Mouse (Mus musculus) embryonic facial prominence, embryonic 11.5 days (tissue): Measurements from ENCODE around the gene Cdk2ap2. TPM values are rescaled to one million over a fixed set of nuclear protein-coding genes. Genes with fewer than 3 reads are reported as not detected.

Experiments used
- ATAC-seq: fragments of 200-750 bp; cut with Nextera tagmentation; replicated peaks from 2 replicates; pipeline ENCODE4 v1.8.0; 2017; ENCODE audit warnings: low read depth; ENCODE audit not compliant: insufficient number of reproducible peaks, low FRiP score, low TSS enrichment
- DNase-seq: peaks from one replicate; pipeline ENCODE4 v3.0.0-alpha.2; 2015; ENCODE audit warnings: low spot score
- H3K27ac ChIP-seq: fragments of 300-500 bp; sonication (generic); replicated peaks from 2 replicates; pipeline ENCODE4 v1.5.1; 2014; ENCODE audit warnings: mild to moderate bottlenecking, low read depth, low read length, control low read depth
- H3K27me3 ChIP-seq: fragments of 300-500 bp; sonication (generic); 2 replicates; pipeline ENCODE4 v1.6.1; 2014; ENCODE audit warnings: mild to moderate bottlenecking, low read length, moderate library complexity, mixed read lengths; ENCODE audit not compliant: control insufficient read depth, insufficient read depth
- H3K36me3 ChIP-seq: fragments of 300-500 bp; sonication (generic); replicated peaks from 2 replicates; pipeline ENCODE4 v1.6.1; 2014; ENCODE audit warnings: low read depth, mild to moderate bottlenecking, low read length, moderate library complexity, mixed read lengths; ENCODE audit not compliant: control insufficient read depth, insufficient read depth
- H3K4me1 ChIP-seq: fragments of 300-500 bp; sonication (generic); 2 replicates; pipeline ENCODE4 v1.6.1; 2014; ENCODE audit warnings: low read length, mixed read lengths; ENCODE audit not compliant: control insufficient read depth, insufficient read depth
- H3K4me2 ChIP-seq: fragments of 300-500 bp; sonication (generic); 2 replicates; pipeline ENCODE4 v1.6.1; 2014; ENCODE audit warnings: low read depth, mild to moderate bottlenecking, control low read depth, low read length, moderate library complexity
- H3K4me3 ChIP-seq: fragments of 300-500 bp; sonication (generic); 2 replicates; pipeline ENCODE4 v1.5.1; 2014; ENCODE audit warnings: low read depth, low read length, control low read depth
- H3K9ac ChIP-seq: fragments of 300-500 bp; sonication (generic); replicated peaks from 2 replicates; pipeline ENCODE4 v1.6.1; 2014; ENCODE audit warnings: mild to moderate bottlenecking, control low read depth, low read length
- H3K9me3 ChIP-seq: fragments of 300-500 bp; sonication (generic); replicated peaks from 2 replicates; pipeline ENCODE4 v1.6.1; 2016; ENCODE audit warnings: mild to moderate bottlenecking, low read length, inconsistent platforms, mixed read lengths; ENCODE audit not compliant: control insufficient read depth
- WGBS: fragments of 180-500 bp; shearing (Covaris S2); extraction: QIAGEN DNeasy Blood & Tissue Kit; methylation state at CpG from one replicate; pipeline ENCODE4 v1.1.7; 2014; 5-methylcytosine and 5-hydroxymethylcytosine counted together
- polyA plus RNA-seq: library from polyadenylated mRNA; unstranded; fragments of >200 nt; fragmentation: Nextera tagmentation; extraction: Ambion mirVana; gene quantifications from 2 replicates; pipeline ENCODE4 v1.2.1, GENCODE M21; 2014

Gene Cdk2ap2
- polyA plus RNA-seq, 1 experiment from 2014 or later, result 58.6 TPM

DNA sequence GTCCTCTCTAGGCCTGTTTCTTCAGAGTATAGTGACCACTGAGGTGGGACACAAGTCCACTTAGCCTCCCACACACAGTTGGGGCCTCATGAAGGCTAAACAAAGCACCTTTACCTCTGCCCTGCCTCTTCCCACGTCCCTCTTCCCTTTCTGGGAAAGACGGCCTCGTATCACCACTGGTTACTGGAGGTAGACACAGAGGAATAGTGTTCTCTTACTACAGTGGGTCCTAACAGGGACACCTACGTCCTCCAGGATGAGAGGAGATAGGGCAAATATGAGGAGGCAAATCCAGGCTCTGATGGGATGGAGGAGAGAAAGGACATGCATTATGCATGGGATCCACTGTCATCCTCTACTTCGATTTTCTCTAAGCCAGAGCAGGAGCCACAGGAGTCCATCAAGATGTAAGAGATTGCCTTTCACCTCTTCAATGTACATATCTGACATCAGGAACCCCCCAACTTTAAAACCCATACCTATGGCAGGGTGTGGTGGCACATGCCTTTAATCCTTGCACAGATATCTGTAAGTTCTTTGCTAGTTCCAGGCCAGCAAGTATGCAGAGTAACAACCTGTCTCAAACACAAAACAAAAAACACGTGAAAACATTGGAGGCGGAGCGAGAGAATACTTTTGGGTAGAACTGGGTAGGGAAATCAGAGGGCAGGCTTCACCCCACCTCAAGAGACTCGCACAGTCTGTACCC is 51.0 kb downstream of the Cdk2ap2 start:
- Histone ChIP-seq H3K36me3 (no peaks in the 10 kb centered on the region), H3K27ac (no peak overlapping the region), H3K9ac (peak overlapping the region; percentile 18; the same call in 1 of the 2 replicates), H3K4me1 (peaks cover 4% of the 10 kb centered on the region), H3K9me3 (no peaks in the 10 kb centered on the region), H3K4me2 (0 out of 2 replicates have a peak overlapping the region, but pooled peaks have one; percentile 13), H3K27me3 (no peaks in the 10 kb centered on the region), H3K4me3 (peak overlapping the region; percentile 73)
- no peak for ATAC-seq
- DNase-seq, result no peak
- WGBS, result 40% methylated on average over 9 of the region's 9 CpGs

DNA sequence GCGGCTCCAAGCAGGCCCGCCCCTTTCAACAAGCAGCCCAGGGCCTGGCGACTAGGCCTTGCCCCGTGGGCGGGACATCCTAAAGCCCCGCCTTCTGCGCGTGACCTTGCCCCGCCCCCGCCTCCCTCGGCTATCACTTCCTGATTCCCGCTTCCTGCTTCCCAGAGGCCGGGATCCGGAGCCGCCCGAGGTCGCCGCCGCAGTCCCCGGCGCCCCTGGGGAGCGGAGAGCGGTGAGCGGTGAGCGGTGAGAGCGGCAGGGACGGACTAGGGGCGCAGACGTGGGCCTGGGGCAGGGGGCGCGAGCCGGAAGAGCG is 51.5 kb downstream of the Cdk2ap2 start, which contains the start of gene Coro1b:
TSS of gene Coro1b (plus strand) at position 129 of the 316 bp plus-strand sequence.
- under 1% methylated on average over 33 of the region's 33 CpGs for WGBS
- peaks cover 4% of the 10 kb centered on the region for H3K4me1 ChIP-seq
- ATAC-seq, result peak; percentile 94
- no peak within 1 kb of the TSS; the same call in 1 of the 2 replicates for H3K27ac ChIP-seq
- H3K9ac ChIP-seq, result peak within 1 kb of the TSS; percentile 78
- peak within 1 kb of the TSS; percentile 84 for H3K4me2 ChIP-seq
- no peaks in the 10 kb centered on the region for H3K27me3 ChIP-seq
- DNase-seq, result peak; percentile 95
- no peaks in the 10 kb centered on the region for H3K36me3 ChIP-seq
- peak within 1 kb of the TSS; percentile 73 for H3K4me3 ChIP-seq
- H3K9me3 ChIP-seq, result no peaks in the 10 kb centered on the region

Other genes with a start within 250 kb of the Cdk2ap2 start
- gene Chka, start 245.4 kb upstream of the Cdk2ap2 start, polyA plus RNA-seq, result 38.1 and 46.2 TPM in 2 replicates
- 16.3 and 21.8 TPM in 2 replicates for gene Tcirg1, start 190.0 kb upstream of the Cdk2ap2 start, polyA plus RNA-seq
- 248 and 267 TPM in 2 replicates for gene Ndufs8, start 184.4 kb upstream of the Cdk2ap2 start, polyA plus RNA-seq
- 0.49 and 1.00 TPM in 2 replicates for gene Aldh3b1, start 167.4 kb upstream of the Cdk2ap2 start, polyA plus RNA-seq
- gene Unc93b1, start 162.0 kb upstream of the Cdk2ap2 start, polyA plus RNA-seq, result 6.0 and 6.3 TPM in 2 replicates
- not detected in 2 replicates for gene Aldh3b3, start 138.5 kb upstream of the Cdk2ap2 start, polyA plus RNA-seq
- 1.2 and 1.6 TPM in 2 replicates for gene Aldh3b2, start 124.9 kb upstream of the Cdk2ap2 start, polyA plus RNA-seq
- gene Acy3, start 110.6 kb upstream of the Cdk2ap2 start, polyA plus RNA-seq, result 2.3 and 3.5 TPM in 2 replicates
- gene Tbx10, start 104.4 kb upstream of the Cdk2ap2 start, polyA plus RNA-seq, result 0.26 TPM in 1 of 2 replicates, not detected in the other
- gene Nudt8, start 96.6 kb upstream of the Cdk2ap2 start, polyA plus RNA-seq, result 24.2 and 26.6 TPM in 2 replicates
- 1.3 and 1.4 TPM in 2 replicates for gene Gm49405, start 96.6 kb upstream of the Cdk2ap2 start, polyA plus RNA-seq
- gene Doc2g, start 93.9 kb upstream of the Cdk2ap2 start, polyA plus RNA-seq, result 2.2 TPM in 2 replicates
- 190 and 205 TPM in 2 replicates for gene Ndufv1, start 84.4 kb upstream of the Cdk2ap2 start, polyA plus RNA-seq
- 405 and 453 TPM in 2 replicates for gene Gstp1, start 59.2 kb upstream of the Cdk2ap2 start, polyA plus RNA-seq
- gene Gstp2, start 51.2 kb upstream of the Cdk2ap2 start, polyA plus RNA-seq, result 2.2 and 2.3 TPM in 2 replicates
- gene Gstp3, start 37.6 kb upstream of the Cdk2ap2 start, polyA plus RNA-seq, result not detected in 2 replicates
- gene Cabp2, start 15.6 kb upstream of the Cdk2ap2 start, polyA plus RNA-seq, result not detected in 2 replicates
- 6.3 and 7.3 TPM in 2 replicates for gene Pitpnm1, start 2.8 kb downstream of the Cdk2ap2 start, polyA plus RNA-seq
- 68.3 and 85.1 TPM in 2 replicates for gene Aip, start 28.7 kb downstream of the Cdk2ap2 start, polyA plus RNA-seq
- gene Gpr152, start 42.6 kb downstream of the Cdk2ap2 start, polyA plus RNA-seq, result not detected in 2 replicates
- not detected in 2 replicates for gene Cabp4, start 46.9 kb downstream of the Cdk2ap2 start, polyA plus RNA-seq
- gene Coro1b, start 51.4 kb downstream of the Cdk2ap2 start, polyA plus RNA-seq, result 108 and 122 TPM in 2 replicates
- gene Ptprcap, start 56.4 kb downstream of the Cdk2ap2 start, polyA plus RNA-seq, result 0.64 and 1.3 TPM in 2 replicates
- gene Rps6kb2, start 66.2 kb downstream of the Cdk2ap2 start, polyA plus RNA-seq, result 42.0 and 42.3 TPM in 2 replicates
- 2.0 TPM in 2 replicates for gene Carns1, start 78.3 kb downstream of the Cdk2ap2 start, polyA plus RNA-seq
- 0.96 and 1.4 TPM in 2 replicates for gene Tbc1d10c, start 94.1 kb downstream of the Cdk2ap2 start, polyA plus RNA-seq
- gene Ppp1ca, start 94.9 kb downstream of the Cdk2ap2 start, polyA plus RNA-seq, result 955 and 1,002 TPM in 2 replicates
- gene Rad9a, start 104.5 kb downstream of the Cdk2ap2 start, polyA plus RNA-seq, result 46.8 and 49.5 TPM in 2 replicates
- gene Clcf1, start 117.1 kb downstream of the Cdk2ap2 start, polyA plus RNA-seq, result 4.6 and 5.0 TPM in 2 replicates
- not detected in 2 replicates for gene AC109138.7, start 117.2 kb downstream of the Cdk2ap2 start, polyA plus RNA-seq
- 12.7 and 13.0 TPM in 2 replicates for gene Pold4, start 134.7 kb downstream of the Cdk2ap2 start, polyA plus RNA-seq
- 2.7 and 4.8 TPM in 2 replicates for gene Ssh3, start 172.0 kb downstream of the Cdk2ap2 start, polyA plus RNA-seq
- gene Ankrd13d, start 186.0 kb downstream of the Cdk2ap2 start, polyA plus RNA-seq, result 5.6 and 6.4 TPM in 2 replicates
- 13.5 and 18.9 TPM in 2 replicates for gene Grk2, start 209.0 kb downstream of the Cdk2ap2 start, polyA plus RNA-seq